Mouse (Mus musculus) lung, postnatal 10 days (tissue): Measurements from ENCODE around the gene Nudt21.

ENCODE experiments used
- DNase-seq: peaks from one replicate; pipeline ENCODE4 v3.0.0; 2021

Nudt21 gene

GRCm38 (mm10) chr8:93989739-93990138 is 47.1 kb downstream of the Nudt21 start:
- DNase-seq = no peak

DNA sequence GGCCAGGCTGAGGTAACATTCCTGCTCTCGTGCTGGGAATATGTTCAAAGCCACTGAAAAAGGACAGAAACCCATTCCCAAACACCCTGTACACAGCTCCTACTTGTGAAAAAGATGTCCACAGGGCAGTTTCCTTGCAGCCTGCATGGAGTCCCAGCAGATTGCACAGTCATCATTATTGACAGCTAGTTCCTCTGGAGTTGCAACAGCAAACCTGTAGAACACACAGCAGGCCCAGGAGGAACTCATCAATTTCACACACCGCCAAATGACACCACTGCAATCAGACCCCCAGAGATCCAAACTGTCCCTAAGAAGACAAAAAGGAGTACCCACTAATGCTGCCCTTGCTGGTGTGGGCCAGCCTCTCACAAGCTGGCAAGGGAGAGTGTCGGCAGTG is 52.1 kb downstream of the Nudt21 start:
- DNase-seq = no peak

- no peak for DNase-seq
Observed at GRCm38 (mm10) chr8:93983827-93984226, 53.0 kb downstream of the Nudt21 start.

- DNase-seq = no peak
Observed at GRCm38 (mm10) chr8:93981679-93982215, 55.1 kb downstream of the Nudt21 start.

DNA sequence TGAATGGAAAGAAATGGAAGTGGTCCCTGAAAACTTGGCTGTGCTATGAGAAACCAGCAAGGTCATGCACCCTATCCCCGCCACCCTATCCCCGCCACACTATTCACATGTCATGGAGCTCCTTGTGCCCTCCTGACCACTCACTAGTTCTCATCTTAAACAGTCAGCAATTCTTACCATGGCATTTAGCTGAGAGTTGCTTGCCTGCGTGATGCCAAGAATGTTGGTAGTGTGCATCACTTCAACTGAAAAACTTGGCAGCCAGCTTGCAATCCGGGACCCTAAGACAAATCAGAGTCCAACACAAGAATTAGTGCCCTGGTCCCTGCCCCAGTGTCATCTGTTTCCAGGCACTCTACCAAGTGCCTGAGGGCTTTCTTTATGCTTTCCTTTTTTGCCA is 56.7 kb downstream of the Nudt21 start:
- DNase-seq = no peak

- DNase-seq = no peak
Observed at GRCm38 (mm10) chr8:93976446-93977211, 60.2 kb downstream of the Nudt21 start.

DNA sequence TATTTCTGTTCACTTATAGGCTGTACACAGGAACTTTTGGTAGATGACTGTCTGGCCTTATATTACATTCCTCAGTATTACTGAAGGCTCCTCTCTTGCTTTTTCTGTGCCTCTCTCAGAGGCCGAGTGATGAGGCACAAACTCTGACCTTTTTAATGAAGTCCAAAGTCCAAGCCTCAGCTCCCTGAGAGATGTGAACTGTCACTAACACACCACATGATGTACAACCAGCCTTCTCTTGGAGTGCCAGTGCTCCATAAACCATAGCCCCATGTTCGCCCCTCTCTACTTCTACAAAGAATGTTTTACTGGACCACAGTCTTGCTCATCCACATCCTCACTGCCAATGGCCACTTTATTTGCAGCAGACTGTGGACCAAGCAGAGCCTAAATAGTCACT is 61.5 kb downstream of the Nudt21 start:
- DNase-seq = no peak

DNA sequence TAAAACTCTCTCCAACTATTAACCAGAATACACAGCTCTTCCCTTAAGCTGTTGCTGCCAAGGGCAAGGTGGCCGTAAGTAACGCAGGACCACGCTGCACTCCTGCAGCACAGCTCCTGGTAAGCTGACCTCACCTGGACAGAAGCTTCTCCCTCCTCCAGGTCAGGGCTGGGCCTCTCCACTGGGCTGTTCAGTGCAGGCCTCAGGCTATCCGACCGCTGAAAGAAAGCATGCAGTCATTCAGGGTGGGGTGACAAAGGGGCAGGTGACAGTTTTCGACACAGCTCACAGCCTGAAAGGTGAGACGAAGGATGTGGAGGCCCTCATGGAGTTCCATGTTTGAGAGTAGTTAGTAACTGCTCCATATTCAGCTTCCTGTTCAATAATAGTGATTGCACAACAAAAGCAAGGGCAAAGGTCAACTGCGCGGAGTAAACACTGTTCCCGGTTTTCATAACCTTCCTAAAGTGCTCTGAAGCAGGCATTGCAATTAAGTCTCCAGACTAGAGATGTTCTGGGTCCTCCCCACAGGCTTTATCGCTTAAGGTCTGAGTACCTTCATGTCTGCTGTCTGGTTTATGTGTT is 62.1 kb downstream of the Nudt21 start:
- DNase-seq = peak; percentile 37

- no peak for DNase-seq
Observed at GRCm38 (mm10) chr8:93973831-93974375, 62.9 kb downstream of the Nudt21 start.

DNA sequence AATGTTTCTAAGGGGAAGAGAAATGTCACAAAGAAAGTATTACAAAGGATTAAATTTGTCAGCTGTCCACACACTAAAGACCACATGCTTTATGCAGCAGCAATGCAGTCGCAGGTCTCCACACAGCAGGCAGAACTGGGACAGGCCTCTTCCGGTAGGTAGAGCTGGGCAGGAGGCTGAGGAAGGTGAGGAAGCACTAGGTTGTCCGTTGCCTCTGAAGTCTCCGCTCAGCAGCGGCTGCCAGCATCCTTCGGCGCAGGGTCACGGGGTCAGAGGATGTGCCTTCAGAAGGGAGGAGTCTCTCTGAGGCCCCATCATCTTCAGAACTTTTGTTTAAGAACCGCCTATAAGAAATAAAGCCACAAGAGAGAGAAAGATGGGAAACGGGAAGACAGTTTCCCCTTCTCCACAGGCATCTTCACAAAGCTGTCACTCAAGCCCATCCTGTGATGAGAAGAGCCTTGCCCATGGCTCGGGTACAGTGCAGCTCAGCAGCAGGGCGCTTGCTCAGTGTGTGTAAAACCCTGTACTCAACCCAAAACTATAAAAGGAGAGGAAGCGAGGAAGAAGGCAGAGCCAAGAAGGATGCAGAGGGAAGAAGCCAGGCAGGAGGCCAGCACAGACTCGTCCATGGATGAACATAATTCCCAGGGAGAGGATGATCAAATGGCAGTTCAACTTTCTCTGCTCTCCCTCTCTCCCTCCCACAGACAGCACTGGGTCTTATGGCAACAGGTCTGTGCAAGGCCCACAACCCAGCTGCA is 63.7 kb downstream of the Nudt21 start:
- no peak for DNase-seq

DNA sequence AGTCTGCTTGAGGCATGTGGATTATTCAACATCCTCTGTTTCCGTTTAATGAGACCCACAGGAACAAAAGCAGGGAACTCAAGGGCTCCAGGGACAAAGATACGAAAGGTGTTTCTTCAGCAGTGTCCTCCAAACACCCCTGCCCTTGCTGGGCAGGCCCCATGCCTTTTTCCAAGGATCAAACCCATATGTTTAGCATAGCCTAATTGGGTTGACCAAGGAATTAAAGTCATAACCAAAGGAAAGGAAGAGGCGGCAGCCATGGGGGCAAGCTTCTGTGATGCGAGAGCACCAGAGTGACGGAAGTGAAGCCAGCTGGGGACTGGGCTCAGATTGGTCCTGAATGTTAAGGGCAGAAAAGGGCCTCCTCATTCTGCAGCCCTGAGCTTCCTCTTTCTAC is 64.6 kb downstream of the Nudt21 start:
- DNase-seq = no peak

DNA sequence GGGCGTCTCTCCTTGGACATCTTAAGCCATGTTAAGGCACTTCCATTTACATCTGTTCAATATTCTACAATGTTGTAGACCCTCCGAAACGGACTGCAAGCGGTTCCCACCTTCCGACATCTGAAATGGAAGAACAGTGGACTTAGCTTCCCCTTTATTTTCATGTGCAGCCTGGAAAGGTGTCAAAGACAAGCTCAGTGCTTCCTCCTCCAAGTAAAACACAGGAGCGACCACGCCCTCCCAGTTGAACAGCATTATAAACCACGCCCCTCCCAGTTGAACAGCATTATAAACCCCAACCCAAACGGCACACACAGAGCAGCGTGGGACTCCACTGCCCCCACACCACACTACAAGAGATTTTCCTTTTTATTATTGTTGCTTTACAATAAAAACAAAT is 65.4 kb downstream of the Nudt21 start:
- DNase-seq = no peak

GRCm38 (mm10) chr8:93969626-93970340 is 67.0 kb downstream of the Nudt21 start:
- DNase-seq = no peak

DNA sequence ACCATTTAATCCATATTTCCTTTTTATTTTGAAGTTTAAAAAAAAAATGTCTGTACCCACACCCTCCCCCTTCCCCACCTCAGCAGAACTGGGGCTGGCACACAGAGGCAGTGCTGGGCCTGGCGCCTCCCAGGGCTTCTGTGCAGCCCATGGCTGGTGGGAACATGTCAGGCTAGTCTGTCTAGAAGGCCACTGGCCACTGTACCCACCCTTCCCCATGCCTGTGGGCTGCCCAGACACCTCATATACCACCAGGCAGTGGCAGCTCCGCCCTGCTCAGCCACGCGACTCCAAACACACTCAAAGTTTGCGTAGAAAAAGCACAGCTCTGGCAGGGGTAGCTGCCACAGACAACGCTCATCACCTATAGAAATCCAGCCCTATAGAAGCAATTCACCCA is 68.5 kb downstream of the Nudt21 start:
- DNase-seq = no peak
